Mouse (Mus musculus) midbrain, embryonic 13.5 days (tissue): ENCODE results near the gene Serpina3m. TPM values are rescaled to one million over a fixed set of nuclear protein-coding genes. Genes with fewer than 3 reads are reported as not detected.

ENCODE experiments used
- ATAC-seq: fragments of 200-750 bp; cut with Nextera tagmentation; 2 replicates; pipeline ENCODE4 v1.8.0; 2017; ENCODE audit warnings: mild to moderate bottlenecking, moderate TSS enrichment, moderate library complexity
- H3K27ac ChIP-seq: fragments of 300-500 bp; sonication (generic); 2 replicates; pipeline ENCODE4 v1.5.1; 2015; ENCODE audit warnings: inconsistent platforms, mild to moderate bottlenecking, moderate library complexity
- H3K27me3 ChIP-seq: fragments of 300-500 bp; sonication (generic); 2 replicates; pipeline ENCODE4 v1.6.1; 2015; ENCODE audit warnings: mild to moderate bottlenecking, inconsistent platforms
- H3K36me3 ChIP-seq: fragments of 300-500 bp; sonication (generic); 2 replicates; pipeline ENCODE4 v1.6.1; 2015; ENCODE audit warnings: mild to moderate bottlenecking, inconsistent platforms
- H3K4me1 ChIP-seq: fragments of 300-500 bp; sonication (generic); replicated peaks from 2 replicates; pipeline ENCODE4 v1.6.1; 2015; ENCODE audit warnings: inconsistent platforms
- H3K4me2 ChIP-seq: fragments of 300-500 bp; sonication (generic); replicated peaks from 2 replicates; pipeline ENCODE4 v1.6.1; 2015; ENCODE audit warnings: moderate library complexity, mild to moderate bottlenecking, inconsistent platforms
- H3K4me3 ChIP-seq: fragments of 300-500 bp; sonication (generic); replicated peaks from 2 replicates; pipeline ENCODE4 v1.5.1; 2015; ENCODE audit warnings: mild to moderate bottlenecking, inconsistent platforms
- H3K9ac ChIP-seq: fragments of 300-500 bp; sonication (generic); replicated peaks from 2 replicates; pipeline ENCODE4 v1.6.1; 2015; ENCODE audit warnings: mild to moderate bottlenecking, inconsistent platforms
- H3K9me3 ChIP-seq: fragments of 300-500 bp; sonication (generic); 2 replicates; pipeline ENCODE4 v1.6.1; 2016; ENCODE audit warnings: mild to moderate bottlenecking, inconsistent platforms
- WGBS: fragments of 180-500 bp; shearing (Covaris S2); methylation state at CpG from one replicate; pipeline ENCODE4 v1.1.7; 2015; 5-methylcytosine and 5-hydroxymethylcytosine counted together
- polyA plus RNA-seq: library from polyadenylated mRNA; unstranded; fragments of >200 nt; fragmentation: Nextera tagmentation; extraction: Ambion mirVana; gene quantifications from 2 replicates; pipeline ENCODE4 v1.2.1, GENCODE M21; 2015

Serpina3m gene
- polyA plus RNA-seq, 1 experiment from 2014 or later, result not detected

DNA sequence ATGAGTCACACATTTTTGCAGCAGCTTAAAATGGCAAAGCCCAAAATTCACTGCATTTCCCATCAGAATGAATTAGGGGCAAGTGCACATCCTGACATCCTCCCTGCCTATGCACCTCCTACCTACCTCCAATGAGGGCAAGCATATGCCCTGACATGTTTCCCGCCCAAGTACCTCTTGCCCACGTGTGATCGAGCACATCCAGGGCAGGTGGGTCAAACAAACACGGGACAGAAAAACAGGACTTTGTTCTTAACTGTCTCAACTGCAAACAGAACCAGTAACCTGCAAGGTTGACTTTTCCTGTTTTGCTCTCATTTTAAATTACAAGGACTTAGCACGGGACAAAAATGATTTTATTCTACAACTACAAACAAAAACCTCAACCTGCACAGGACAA is 65.7 kb downstream of the Serpina3m start:
- H3K4me3 ChIP-seq, result no peak overlapping the region
- H3K4me2 ChIP-seq, result no peak overlapping the region

DNA sequence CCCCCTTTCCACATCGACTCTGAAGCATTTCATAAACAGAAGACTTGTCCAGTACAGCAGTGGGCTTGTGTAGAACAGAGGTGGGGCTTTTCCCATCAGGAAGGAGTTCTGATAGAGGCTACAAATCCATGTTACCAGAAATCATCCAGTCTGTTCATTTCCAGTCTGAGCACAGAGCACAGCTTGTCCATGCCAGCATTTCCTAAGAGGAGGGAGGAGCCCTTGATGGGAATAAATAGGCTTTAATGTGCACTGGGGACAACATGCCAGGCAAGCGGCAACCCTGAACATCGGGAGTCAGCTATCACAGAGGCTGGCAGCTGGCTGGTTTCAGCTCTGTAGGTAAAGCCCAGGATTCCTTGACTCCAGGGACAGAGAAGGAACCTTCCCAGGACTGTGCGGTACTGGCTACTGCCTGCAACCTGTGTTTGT is 68.2 kb downstream of the Serpina3m start, which contains the start of gene Serpina3n:
Serpina3n (plus strand) TSS at position 276 of the 432 bp plus-strand sequence.
- no peaks in the 10 kb centered on the region for H3K36me3 ChIP-seq
- no peaks in the 10 kb centered on the region for H3K4me1 ChIP-seq
- no peak within 1 kb of the TSS for H3K4me3 ChIP-seq
- no peak within 1 kb of the TSS for H3K9ac ChIP-seq
- H3K9me3 ChIP-seq, result no peaks in the 10 kb centered on the region
- no peak for ATAC-seq
- H3K27me3 ChIP-seq, result no peaks in the 10 kb centered on the region
- 69% methylated on average over 4 of the region's 4 CpGs for WGBS
- no peak within 1 kb of the TSS for H3K4me2 ChIP-seq
- H3K27ac ChIP-seq, result no peak within 1 kb of the TSS

More for the DNA sequence above, 65.7 kb downstream of the Serpina3m start:
- Histone ChIP-seq H3K9me3 (no peaks in the 10 kb centered on the region), H3K9ac (no peak overlapping the region), H3K36me3 (no peaks in the 10 kb centered on the region), H3K4me1 (no peaks in the 10 kb centered on the region), H3K27me3 (no peaks in the 10 kb centered on the region), H3K27ac (no peak overlapping the region)
- WGBS, result 87% methylated on average over 5 of the region's 5 CpGs
- no peak for ATAC-seq

DNA sequence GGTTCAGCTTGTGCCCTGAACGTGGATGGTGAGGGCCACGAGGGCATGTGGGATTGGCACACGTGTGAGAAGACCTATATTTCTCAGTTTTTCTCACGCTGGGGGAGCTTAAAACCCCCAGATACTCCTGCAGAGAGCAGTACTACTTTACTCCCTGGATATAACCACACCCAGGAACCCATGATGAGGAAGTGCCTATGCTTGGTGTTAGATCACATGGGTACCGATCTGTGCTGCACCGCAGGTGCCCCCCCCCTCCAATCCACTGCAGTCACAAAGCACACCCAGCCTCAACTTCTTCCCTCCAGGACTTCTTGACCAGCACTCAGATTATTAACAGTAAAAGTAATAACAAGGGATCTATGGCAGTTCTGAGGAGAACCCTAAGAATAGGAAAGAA is 74.2 kb downstream of the Serpina3m start:
- no peak overlapping the region for H3K4me3 ChIP-seq
- WGBS, result 88% methylated on average over 6 of the region's 6 CpGs
- no peak overlapping the region for H3K9ac ChIP-seq
- H3K9me3 ChIP-seq, result no peaks in the 10 kb centered on the region
- H3K4me1 ChIP-seq, result no peaks in the 10 kb centered on the region
- ATAC-seq, result no peak
- H3K27ac ChIP-seq, result no peak overlapping the region
- no peaks in the 10 kb centered on the region for H3K36me3 ChIP-seq
- H3K4me2 ChIP-seq, result no peak overlapping the region
- H3K27me3 ChIP-seq, result no peaks in the 10 kb centered on the region

DNA sequence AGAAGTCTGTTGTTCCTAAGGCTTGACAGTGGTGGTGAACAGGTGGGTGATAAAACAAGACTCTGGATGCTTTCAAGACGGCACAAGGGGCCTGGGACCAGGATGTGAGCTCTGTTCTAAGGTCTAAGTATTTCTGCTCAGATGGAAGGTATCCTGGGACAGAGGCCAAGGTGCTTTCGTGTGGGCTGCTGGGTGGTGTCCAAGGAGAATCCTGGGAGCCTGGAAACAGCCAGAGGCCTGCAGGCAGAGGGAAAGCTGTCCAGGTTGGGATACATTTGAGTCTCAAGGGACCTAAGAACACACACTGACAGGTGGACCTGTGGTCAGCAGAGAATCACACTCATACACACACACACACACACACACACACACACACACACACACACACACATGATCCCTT is 76.3 kb downstream of the Serpina3m start:
- 72% methylated on average over 2 of the region's 2 CpGs for WGBS
- H3K9ac ChIP-seq, result no peak overlapping the region
- ATAC-seq, result no peak
- no peak overlapping the region for H3K4me2 ChIP-seq
- no peak overlapping the region for H3K27ac ChIP-seq
- no peaks in the 10 kb centered on the region for H3K27me3 ChIP-seq
- H3K4me3 ChIP-seq, result no peak overlapping the region
- H3K4me1 ChIP-seq, result no peaks in the 10 kb centered on the region
- H3K9me3 ChIP-seq, result no peaks in the 10 kb centered on the region
- H3K36me3 ChIP-seq, result no peaks in the 10 kb centered on the region

DNA sequence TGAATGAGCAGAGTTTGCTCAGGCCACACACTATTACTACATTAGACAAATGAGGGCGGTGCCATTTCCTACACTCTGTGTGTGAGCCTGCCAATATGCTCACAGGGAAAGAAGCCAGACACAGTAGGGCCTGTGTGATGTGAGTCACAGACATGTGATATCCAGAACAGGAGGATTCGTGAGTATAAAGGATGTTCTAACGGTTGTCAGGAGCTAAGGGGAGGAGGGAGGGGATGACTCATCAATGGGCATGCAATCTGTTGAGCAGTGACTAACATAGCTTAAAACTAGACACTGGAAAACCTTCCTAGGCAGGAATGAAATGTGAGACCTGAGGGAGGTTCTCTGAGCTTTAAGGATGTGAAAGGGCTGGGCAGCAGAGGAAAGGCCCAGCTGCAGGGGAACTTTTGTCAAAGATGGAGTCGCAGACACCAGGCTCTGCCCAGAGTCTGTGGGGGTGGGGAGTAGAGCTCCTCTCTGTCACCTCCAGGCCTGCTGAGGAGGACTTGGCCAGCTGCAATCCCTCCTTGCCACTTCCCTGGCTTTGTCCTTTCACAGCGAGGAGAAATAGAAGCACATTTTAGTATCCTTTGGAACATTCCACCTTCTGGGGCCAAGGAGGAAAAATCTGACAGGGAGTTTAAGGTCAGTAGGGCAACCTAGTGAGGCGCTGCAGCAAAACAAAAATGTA is 77.5 kb downstream of the Serpina3m start:
- H3K27me3 ChIP-seq, result no peaks in the 10 kb centered on the region
- ATAC-seq, result no peak
- no peak overlapping the region for H3K4me3 ChIP-seq
- H3K9me3 ChIP-seq, result no peaks in the 10 kb centered on the region
- WGBS, result 64% methylated on average over 6 of the region's 6 CpGs
- H3K27ac ChIP-seq, result no peak overlapping the region
- no peak overlapping the region for H3K9ac ChIP-seq
- no peaks in the 10 kb centered on the region for H3K4me1 ChIP-seq
- no peak overlapping the region for H3K4me2 ChIP-seq
- H3K36me3 ChIP-seq, result no peaks in the 10 kb centered on the region

DNA sequence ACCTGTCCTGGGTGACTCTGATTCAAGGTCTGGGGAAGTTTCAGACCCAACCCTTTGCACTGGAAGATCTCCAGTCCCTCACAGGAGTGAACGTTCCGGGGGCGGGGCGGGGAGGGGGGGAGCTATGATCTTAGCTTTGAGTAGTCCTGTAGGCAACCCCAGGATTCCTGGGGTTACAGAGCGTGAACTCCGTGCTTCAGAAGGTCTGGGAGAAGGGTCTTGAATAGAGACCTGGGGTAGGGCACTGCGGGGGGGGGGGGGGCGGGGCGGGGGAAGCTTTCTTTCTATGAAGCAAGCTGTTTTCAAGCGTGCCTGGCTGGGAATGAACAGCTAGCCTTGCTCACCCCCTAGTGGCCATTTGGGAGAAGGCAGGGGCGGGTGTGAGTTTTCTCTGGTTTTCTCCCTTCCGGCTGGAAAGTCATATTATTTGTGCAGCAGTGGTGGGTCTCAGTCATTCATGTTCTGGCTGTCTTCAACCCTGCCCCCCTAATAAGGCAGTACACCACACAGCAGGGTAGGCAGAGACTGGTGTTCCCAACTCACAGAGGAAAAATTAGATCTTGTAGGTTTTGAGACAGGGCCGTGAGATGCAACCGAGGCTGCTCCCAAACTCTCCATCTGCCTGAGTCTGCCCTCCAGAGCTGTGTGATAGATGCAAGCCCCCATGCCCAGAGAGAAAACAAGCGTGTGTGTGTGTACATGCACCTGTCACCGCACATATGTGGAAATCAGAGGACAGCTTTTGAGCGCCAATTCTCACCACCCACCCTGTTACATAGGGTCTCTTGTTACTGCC is 80.3 kb downstream of the Serpina3m start:
- no peak overlapping the region for H3K27ac ChIP-seq
- no peaks in the 10 kb centered on the region for H3K4me1 ChIP-seq
- no peak overlapping the region for H3K9ac ChIP-seq
- no peaks in the 10 kb centered on the region for H3K9me3 ChIP-seq
- 18% methylated on average over 15 of the region's 17 CpGs for WGBS
- peak; percentile 81 for ATAC-seq
- no peaks in the 10 kb centered on the region for H3K27me3 ChIP-seq
- no peaks in the 10 kb centered on the region for H3K36me3 ChIP-seq
- peak overlapping the region; percentile 54 for H3K4me2 ChIP-seq
- peak overlapping the region; percentile 23; the same call in 1 of the 2 replicates for H3K4me3 ChIP-seq

DNA sequence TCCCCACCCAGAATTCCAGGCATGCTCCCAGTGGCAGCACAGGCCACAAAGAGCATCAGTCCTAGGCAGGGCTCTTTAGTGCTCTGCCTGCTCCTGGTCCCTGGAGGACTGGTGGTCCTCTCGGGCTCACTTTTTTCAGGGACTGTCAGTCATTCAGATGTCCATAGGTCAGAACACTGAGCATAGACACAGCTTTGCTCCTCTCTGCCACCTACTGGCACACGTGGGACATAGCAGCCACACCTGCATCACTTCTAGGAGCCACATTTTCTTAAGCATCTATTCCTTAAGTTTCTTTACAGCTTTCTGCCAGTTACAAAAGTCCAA is 80.8 kb downstream of the Serpina3m start:
- Histone ChIP-seq H3K4me1 (no peaks in the 10 kb centered on the region), H3K9ac (no peak overlapping the region), H3K27ac (no peak overlapping the region), H3K36me3 (no peaks in the 10 kb centered on the region), H3K4me3 (no peak overlapping the region), H3K27me3 (no peaks in the 10 kb centered on the region), H3K9me3 (no peaks in the 10 kb centered on the region), H3K4me2 (no peak overlapping the region)
- ATAC-seq, result peak; percentile 51
- WGBS, result 8% methylated on average over 2 of the region's 2 CpGs

DNA sequence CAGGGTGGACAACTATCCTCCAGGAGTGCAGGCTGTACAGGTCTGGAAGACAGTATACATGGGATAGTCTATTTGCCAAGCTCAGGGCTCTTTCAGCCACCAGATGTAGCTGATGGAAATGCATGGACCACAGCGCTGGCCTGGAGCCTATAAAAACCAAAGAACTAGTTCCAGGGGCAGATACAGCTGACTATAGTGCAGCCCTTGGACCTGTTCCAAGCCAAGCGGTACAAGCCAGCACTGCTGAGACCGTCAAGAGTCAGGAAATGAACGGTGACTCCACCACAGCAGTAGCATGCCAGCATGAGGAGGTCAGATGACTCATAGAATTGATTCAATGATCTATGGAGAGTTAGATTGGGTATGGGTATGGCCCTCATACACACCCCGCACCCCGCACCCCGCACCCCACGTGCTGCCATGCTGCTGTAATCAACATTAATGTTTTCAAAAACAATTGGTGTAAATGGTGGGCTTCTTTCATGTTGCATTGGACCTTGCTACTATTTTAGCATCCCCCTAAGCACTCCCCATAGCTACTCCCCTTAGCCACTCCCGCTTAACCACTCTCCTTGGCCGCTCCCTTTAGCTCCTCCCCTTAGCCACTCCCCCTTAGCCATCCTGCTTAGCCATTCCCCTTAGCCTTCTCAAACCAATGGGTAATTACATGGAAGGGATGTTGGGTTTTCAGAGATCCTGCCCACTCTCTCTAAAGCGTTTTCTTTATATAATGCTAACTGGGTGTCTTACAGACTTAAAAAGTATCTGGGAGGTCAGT is 84.5 kb downstream of the Serpina3m start:
- Histone ChIP-seq H3K27me3 (no peaks in the 10 kb centered on the region), H3K4me2 (no peak overlapping the region), H3K4me1 (no peaks in the 10 kb centered on the region), H3K27ac (no peak overlapping the region), H3K4me3 (no peak overlapping the region), H3K9me3 (no peaks in the 10 kb centered on the region), H3K36me3 (no peaks in the 10 kb centered on the region), H3K9ac (no peak overlapping the region)
- WGBS, result 83% methylated on average over 11 of the region's 11 CpGs
- no peak for ATAC-seq

DNA sequence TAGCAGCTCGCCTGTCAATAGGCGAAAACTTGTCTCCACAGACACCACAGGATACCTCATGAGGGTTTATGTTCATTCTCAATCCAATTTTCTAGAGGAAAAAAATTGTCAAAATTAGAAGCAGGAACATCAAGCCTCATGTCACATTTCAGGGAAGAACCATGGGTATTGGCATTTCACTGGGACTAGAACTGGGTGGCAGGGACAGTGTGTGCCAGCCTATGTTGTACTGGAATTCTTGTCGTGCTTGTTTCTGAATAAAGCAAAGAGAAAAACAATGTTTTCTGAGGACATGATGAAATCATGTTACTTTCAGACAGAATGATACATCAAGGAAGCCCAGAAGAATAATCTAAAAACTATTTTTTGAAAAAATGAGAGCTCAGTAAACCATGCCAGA is 87.3 kb downstream of the Serpina3m start:
- WGBS, result 90% methylated on average over 3 of the region's 3 CpGs
- no peak overlapping the region for H3K4me2 ChIP-seq

DNA sequence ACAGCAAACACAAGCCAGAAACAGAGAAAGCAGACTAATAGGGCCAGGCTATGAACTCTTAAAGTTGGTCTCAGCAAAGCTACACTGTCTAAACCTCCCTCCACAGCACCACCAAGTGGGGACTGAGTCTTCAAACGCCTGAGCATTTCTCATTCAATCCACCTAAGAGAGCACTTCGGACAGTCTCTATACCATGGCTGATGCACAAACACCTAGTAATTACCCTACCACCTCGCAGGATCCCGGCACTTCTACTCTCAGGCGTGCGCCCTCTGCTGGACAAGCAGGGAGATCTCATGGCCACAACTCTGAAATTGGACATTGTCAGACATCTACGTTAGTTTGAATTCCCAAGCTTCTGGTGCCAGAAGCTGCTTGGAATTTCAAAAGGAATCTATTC is 88.6 kb downstream of the Serpina3m start:
- Histone ChIP-seq H3K27me3 (no peaks in the 10 kb centered on the region), H3K9me3 (no peaks in the 10 kb centered on the region), H3K27ac (no peak overlapping the region), H3K4me3 (no peak overlapping the region), H3K9ac (no peak overlapping the region), H3K36me3 (no peaks in the 10 kb centered on the region), H3K4me1 (no peaks in the 10 kb centered on the region), H3K4me2 (no peak overlapping the region)
- 6% methylated on average over 7 of the region's 7 CpGs for WGBS
- peak; percentile 64 for ATAC-seq

More for the DNA sequence above, 87.3 kb downstream of the Serpina3m start:
- no peak overlapping the region for H3K4me3 ChIP-seq
- H3K9ac ChIP-seq, result no peak overlapping the region
- no peaks in the 10 kb centered on the region for H3K4me1 ChIP-seq
- H3K9me3 ChIP-seq, result no peaks in the 10 kb centered on the region
- H3K27ac ChIP-seq, result no peak overlapping the region
- no peaks in the 10 kb centered on the region for H3K27me3 ChIP-seq
- no peak for ATAC-seq
- no peaks in the 10 kb centered on the region for H3K36me3 ChIP-seq

DNA sequence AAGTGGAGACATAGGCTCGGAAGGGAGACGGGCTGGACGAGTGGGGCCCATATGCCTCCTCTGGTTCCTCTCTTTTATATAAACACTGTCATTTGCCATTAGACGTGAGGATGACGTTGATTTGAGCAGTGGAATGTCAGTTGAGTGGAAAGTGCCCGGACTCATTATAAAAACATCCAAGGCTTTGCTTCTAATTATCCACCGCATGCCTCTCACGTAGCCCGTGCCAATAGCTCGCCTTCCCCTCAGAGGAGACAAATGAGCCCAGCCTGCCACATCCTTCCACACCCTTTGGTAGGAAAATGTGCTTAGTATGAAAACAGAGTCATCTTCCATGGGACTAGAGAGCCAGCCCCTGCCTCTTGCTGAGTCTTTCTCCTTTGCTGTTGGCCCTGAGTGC is 93.1 kb downstream of the Serpina3m start:
- WGBS, result 65% methylated on average over 10 of the region's 10 CpGs
- no peaks in the 10 kb centered on the region for H3K9me3 ChIP-seq
- ATAC-seq, result no peak; the same call in 1 of the 2 replicates

DNA sequence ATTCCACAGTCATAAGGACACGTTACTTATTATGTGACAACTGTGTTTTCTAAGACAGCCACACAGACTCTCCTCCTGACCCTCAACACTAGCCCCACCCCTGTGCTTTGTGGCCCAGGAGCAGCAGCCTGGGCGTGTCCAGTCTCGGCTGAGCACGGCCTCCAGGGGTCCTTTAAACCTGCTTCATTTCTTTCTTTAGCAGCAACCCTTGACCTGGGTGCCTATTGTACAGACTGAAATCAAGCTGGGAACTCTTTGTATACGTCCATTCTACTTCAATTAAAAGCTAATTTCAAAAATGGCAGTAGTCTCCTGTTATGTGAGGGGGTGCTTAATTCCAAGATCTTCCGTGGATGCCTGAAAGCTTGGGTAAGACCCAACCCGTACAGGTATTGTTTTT is 94.9 kb downstream of the Serpina3m start:
- H3K4me2 ChIP-seq, result no peak overlapping the region
- H3K4me1 ChIP-seq, result peaks cover 5% of the 10 kb centered on the region
- WGBS, result 20% methylated on average over 7 of the region's 7 CpGs
- no peak overlapping the region for H3K9ac ChIP-seq
- no peaks in the 10 kb centered on the region for H3K36me3 ChIP-seq
- no peaks in the 10 kb centered on the region for H3K9me3 ChIP-seq
- no peak overlapping the region for H3K27ac ChIP-seq
- H3K27me3 ChIP-seq, result peaks cover 3% of the 10 kb centered on the region; the same call in 1 of the 2 replicates
- H3K4me3 ChIP-seq, result no peak overlapping the region
- no peak for ATAC-seq

More for the DNA sequence above, 93.1 kb downstream of the Serpina3m start:
- H3K36me3 ChIP-seq, result no peaks in the 10 kb centered on the region
- H3K4me1 ChIP-seq, result peaks cover 5% of the 10 kb centered on the region
- no peak overlapping the region for H3K4me2 ChIP-seq
- no peak overlapping the region for H3K4me3 ChIP-seq
- H3K9ac ChIP-seq, result no peak overlapping the region
- H3K27me3 ChIP-seq, result no peaks in the 10 kb centered on the region
- H3K27ac ChIP-seq, result no peak overlapping the region
